Mouse (Mus musculus) hematopoietic stem cell, adult 5-6 weeks (primary cell): Measurements from ENCODE around the gene Tdrd5. TPM values are rescaled to one million over a fixed set of nuclear protein-coding genes. Genes with fewer than 3 reads are reported as not detected.
"Not testable (repeated sequence)": the region's sequence is repeated elsewhere in the genome, so short reads cannot be mapped to it uniquely, and the experiment has no call there.

Experiments
- ATAC-seq, 2 experiments: fragments of 125-278 bp in 1 of 2; replicated peaks in 1 of 2; 2 replicates each; pipeline ENCODE4 v1.8.0; 2016 to 2017; ENCODE audit warnings: inconsistent platforms in 2 of 2, mild to moderate bottlenecking in 2 of 2, moderate number of reproducible peaks in 2 of 2, low read depth in 1 of 2, moderate TSS enrichment in 1 of 2; ENCODE audit not compliant: low FRiP score in 2 of 2, poor library complexity in 2 of 2, severe bottlenecking in 2 of 2, insufficient read depth in 1 of 2, low TSS enrichment in 1 of 2
- total RNA-seq: library from RNA; stranded (forward); fragments of 172-1452, 232-1000 nt; gene quantifications from 2 replicates; pipeline ENCODE4 v1.2.3, GENCODE M21; 2017

Gene Tdrd5
- not detected in 2 replicates for total RNA-seq

GRCm38 (mm10) chr1:156302911-156303749 is at the start of gene Tdrd5:
Tdrd5 (minus strand) TSS chr1:156303664.
- peak; percentile 42 to 48 for ATAC-seq

DNA sequence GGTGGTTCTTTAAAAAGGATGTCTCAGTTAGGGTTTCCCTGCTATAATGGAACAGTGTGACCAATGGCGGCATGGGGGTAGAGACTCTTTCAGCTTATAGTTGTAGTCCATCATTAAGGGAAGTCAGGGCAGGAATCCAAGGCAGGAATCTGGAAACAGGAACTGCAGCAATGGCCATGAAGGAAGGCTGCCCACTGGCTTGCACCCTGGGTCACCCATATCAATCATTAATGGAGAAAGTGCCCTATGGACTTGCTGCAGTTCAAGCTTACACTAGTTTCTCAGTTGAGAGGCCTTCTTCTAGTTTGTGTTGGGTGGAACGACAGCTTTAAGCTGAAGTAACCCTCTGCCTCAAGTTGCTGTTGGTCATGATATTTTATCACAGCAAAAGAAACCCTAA is 49.0 kb upstream of the Tdrd5 start:
- ATAC-seq, result no peak

GRCm38 (mm10) chr1:156350441-156350840 is 47.0 kb upstream of the Tdrd5 start:
- no peak for ATAC-seq

GRCm38 (mm10) chr1:156349031-156349430 is 45.6 kb upstream of the Tdrd5 start:
- ATAC-seq, result no peak

GRCm38 (mm10) chr1:156345633-156346032 is 42.2 kb upstream of the Tdrd5 start:
- ATAC-seq, result no peak

GRCm38 (mm10) chr1:156344433-156344832 is 41.0 kb upstream of the Tdrd5 start:
- ATAC-seq, result no peak

GRCm38 (mm10) chr1:156340847-156341246 is 37.4 kb upstream of the Tdrd5 start:
- no peak for ATAC-seq

GRCm38 (mm10) chr1:156323126-156323525 is 19.7 kb upstream of the Tdrd5 start:
- no peak for ATAC-seq

DNA sequence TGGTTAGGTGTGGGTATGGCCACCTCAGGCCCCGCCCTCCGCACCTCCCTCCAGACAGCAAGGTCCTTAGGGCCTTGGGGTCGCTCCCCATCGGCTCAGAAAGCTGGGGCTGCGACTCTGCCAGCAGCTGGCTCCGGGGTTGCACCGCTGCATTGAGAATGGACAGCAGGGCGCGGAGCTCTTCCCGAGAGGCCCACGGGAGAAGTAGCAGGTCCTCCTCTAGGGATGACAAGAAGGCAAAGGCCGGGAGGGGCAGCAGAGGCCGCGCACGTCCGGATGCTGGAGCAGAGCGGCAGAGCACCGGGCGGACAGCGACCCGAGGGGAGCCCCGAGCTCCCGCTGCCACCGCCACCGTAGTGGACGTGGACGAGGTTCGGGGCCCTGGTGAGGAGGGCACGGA is 7.2 kb upstream of the Tdrd5 start, which contains the start of gene Nphs2:
Nphs2 (plus strand) TSS at position 98 of the 400 bp plus-strand sequence.
- peak; percentile 27 to 66; a peak in 2 of 4 replicates for ATAC-seq

DNA sequence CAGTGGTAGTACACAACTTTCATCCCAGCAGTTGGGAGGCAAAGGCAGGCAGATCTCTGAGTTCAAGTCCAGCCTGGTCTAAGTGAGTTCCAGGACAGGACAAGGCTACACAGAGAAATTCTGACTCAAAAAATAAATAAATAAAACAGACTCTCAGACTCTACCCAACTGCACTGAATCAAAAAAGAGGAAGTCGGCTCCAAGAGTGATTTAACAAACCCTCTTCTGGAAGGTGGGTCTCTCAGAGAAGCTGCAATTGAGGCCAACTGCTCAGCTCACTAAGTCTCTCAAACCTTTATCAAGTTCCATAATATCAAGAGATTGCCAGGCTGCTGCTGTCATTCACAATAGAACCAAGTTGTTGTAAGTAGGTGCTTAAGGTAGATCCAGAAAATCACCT is 5.1 kb upstream of the Tdrd5 start:
- ATAC-seq, result peak; percentile 69 to 92

- no peak for ATAC-seq
Measured at GRCm38 (mm10) chr1:156290016-156290415, 13.4 kb downstream of the Tdrd5 start.

- not testable (repeated sequence) for ATAC-seq
Measured at GRCm38 (mm10) chr1:156289222-156289587, 14.3 kb downstream of the Tdrd5 start.

DNA sequence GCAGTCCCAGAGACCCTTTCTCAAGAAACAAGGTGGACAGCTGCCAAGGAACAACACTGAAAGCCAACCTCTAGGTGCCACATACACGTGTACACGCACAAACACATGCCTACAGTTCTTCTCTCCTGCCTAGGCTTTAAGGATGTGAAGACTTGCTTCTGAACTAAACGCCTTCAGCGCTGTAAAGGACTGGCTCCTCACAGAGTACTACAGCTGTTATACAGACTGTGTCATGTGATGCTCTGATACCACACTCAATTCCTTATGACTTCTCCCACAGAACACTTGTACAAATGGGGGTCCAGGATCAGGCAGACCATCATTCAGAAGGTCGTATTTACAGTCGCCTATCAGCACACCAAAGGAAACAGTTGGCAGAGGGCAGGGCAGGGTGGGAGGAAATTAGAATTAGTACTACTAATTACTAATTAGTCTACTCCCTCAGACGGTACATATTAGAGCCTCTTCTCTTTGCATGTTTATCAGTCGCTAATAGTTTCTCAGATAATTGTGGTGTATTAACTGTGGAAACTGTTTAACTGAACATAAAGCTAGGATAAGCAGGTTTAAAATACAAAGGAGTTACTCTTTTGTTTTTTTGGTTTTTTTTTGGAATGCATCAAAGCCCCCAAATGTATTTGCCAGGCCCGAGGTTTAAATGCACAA is 14.8 kb downstream of the Tdrd5 start:
- ATAC-seq, result no peak

- ATAC-seq, result no peak
Measured at GRCm38 (mm10) chr1:156285541-156285896, 17.9 kb downstream of the Tdrd5 start.

- ATAC-seq, result 0 out of 4 replicates have a peak, but pooled peaks of 1 of the 2 experiments have one; percentile 28
Measured at GRCm38 (mm10) chr1:156284851-156285540, 18.5 kb downstream of the Tdrd5 start.

DNA sequence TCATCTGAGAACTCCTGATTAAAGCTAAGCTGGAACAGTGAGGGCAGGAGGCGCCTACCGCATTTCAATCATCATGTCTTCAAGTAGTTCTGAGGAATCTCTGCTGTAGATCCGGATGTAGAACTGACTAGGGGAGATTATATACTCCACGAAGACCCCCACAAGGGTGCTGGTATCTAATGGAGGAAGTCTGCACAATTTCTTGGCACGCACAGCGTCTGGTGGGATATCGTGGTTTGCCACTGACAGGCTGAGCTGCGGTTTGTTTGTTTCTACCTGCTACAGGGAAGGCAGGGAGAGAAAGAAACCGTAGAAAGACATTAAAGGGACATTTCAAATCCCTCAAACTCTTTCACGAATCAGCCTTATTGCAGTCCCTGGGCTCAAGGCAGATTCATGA is 19.3 kb downstream of the Tdrd5 start:
- ATAC-seq, result peak; percentile 55 to 66

GRCm38 (mm10) chr1:156280131-156280530 is 23.3 kb downstream of the Tdrd5 start:
- 0 out of 4 replicates have a peak, but pooled peaks of 1 of the 2 experiments have one; percentile 32 for ATAC-seq

DNA sequence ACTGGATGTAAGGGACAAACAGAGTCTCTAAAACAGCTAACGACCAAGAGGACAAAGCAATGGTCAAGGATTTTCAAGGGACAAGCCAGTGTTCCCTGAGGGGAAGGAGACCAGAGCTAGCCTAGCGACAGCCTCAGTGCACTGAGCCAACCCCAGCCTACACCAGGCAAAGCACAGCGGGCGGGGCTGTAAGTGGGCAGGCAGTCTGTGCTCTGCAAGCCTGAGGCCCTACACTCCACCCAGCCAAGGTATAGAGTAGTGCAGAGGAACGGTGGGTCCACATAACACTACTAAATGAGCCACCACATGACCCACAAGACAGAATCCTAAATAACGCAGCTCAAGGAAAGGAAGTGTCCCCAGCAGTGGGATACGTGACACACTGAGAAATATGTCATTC is 29.8 kb downstream of the Tdrd5 start:
- ATAC-seq, result no peak
